Mouse (Mus musculus) hindbrain, embryonic 16.5 days (tissue): ENCODE data around the gene Sdc3. TPM values are rescaled to one million over a fixed set of nuclear protein-coding genes. Genes with fewer than 3 reads are reported as not detected.
A peak's percentile ranks its signal among the peaks of the same experiment; 100 is the strongest.

ENCODE experiments used
- ATAC-seq: fragments of 200-750 bp; cut with Nextera tagmentation; 2 replicates; pipeline ENCODE4 v1.8.0; 2017; ENCODE audit warnings: moderate TSS enrichment, moderate library complexity
- H3K27ac ChIP-seq: fragments of 300-500 bp; sonication (generic); 2 replicates; pipeline ENCODE4 v1.5.1; 2014; ENCODE audit warnings: low read depth, mild to moderate bottlenecking, control low read depth, low read length, moderate library complexity
- H3K27me3 ChIP-seq: fragments of 300-500 bp; sonication (generic); replicated peaks from 2 replicates; pipeline ENCODE4 v1.6.1; 2014; ENCODE audit warnings: low read length; ENCODE audit not compliant: control insufficient read depth, insufficient read depth
- H3K36me3 ChIP-seq: fragments of 300-500 bp; sonication (generic); 2 replicates; pipeline ENCODE4 v1.6.1; 2014; ENCODE audit warnings: mild to moderate bottlenecking, low read length, moderate library complexity, mixed read lengths; ENCODE audit not compliant: control insufficient read depth, insufficient read depth
- H3K4me1 ChIP-seq: fragments of 300-500 bp; sonication (generic); 2 replicates; pipeline ENCODE4 v1.6.1; 2014; ENCODE audit warnings: low read depth, low read length; ENCODE audit not compliant: control insufficient read depth, insufficient read depth
- H3K4me2 ChIP-seq: fragments of 300-500 bp; sonication (generic); 2 replicates; pipeline ENCODE4 v1.6.1; 2014; ENCODE audit warnings: mild to moderate bottlenecking, low read length, control low read depth, moderate library complexity
- H3K4me3 ChIP-seq: fragments of 300-500 bp; sonication (generic); 2 replicates; pipeline ENCODE4 v1.5.1; 2014; ENCODE audit warnings: mild to moderate bottlenecking, low read length, control low read depth, moderate library complexity
- H3K9ac ChIP-seq: fragments of 300-500 bp; sonication (generic); 2 replicates; pipeline ENCODE4 v1.6.1; 2014; ENCODE audit warnings: low read depth, mild to moderate bottlenecking, control low read depth, low read length, moderate library complexity
- H3K9me3 ChIP-seq: fragments of 300-500 bp; sonication (generic); 2 replicates; pipeline ENCODE4 v1.6.1; 2014; ENCODE audit warnings: mild to moderate bottlenecking, low read length, moderate library complexity; ENCODE audit not compliant: control insufficient read depth
- WGBS: fragments of 180-500 bp; shearing (Covaris S2); extraction: QIAGEN DNeasy Blood & Tissue Kit; methylation state at CpG from one replicate; pipeline ENCODE4 v1.1.7; 2014; 5-methylcytosine and 5-hydroxymethylcytosine counted together
- polyA plus RNA-seq: library from polyadenylated mRNA; unstranded; fragments of >200 nt; fragmentation: Nextera tagmentation; extraction: Ambion mirVana; gene quantifications from 2 replicates; pipeline ENCODE4 v1.2.1, GENCODE M21; 2015

Gene Sdc3
- polyA plus RNA-seq, 1 experiment from 2014 or later = 151 TPM

- Histone ChIP-seq H3K9ac (peak overlapping the region; percentile 9), H3K4me1 (peaks cover 66% of the 10 kb centered on the region), H3K27ac (peak overlapping the region; percentile 45; the same call in 1 of the 2 replicates), H3K27me3 (no peaks in the 10 kb centered on the region), H3K4me2 (no peak overlapping the region), H3K4me3 (no peak overlapping the region), H3K9me3 (no peaks in the 10 kb centered on the region), H3K36me3 (no peaks in the 10 kb centered on the region)
- peak; percentile 3; the same call in 1 of the 2 replicates for ATAC-seq
- 36% methylated on average over 4 of the region's 4 CpGs for WGBS
Measured at GRCm38 (mm10) chr4:130799118-130799517, 6.8 kb downstream of the Sdc3 start.

- no peak overlapping the region for H3K4me3 ChIP-seq
- no peaks in the 10 kb centered on the region for H3K9me3 ChIP-seq
- no peak overlapping the region for H3K9ac ChIP-seq
- H3K27ac ChIP-seq = no peak overlapping the region; the same call in 1 of the 2 replicates
- no peak for ATAC-seq
- H3K36me3 ChIP-seq = no peaks in the 10 kb centered on the region
- H3K4me1 ChIP-seq = peaks cover 65% of the 10 kb centered on the region
- WGBS = 74% methylated on average over 5 of the region's 5 CpGs
- no peak overlapping the region for H3K4me2 ChIP-seq
- H3K27me3 ChIP-seq = no peaks in the 10 kb centered on the region
Measured at GRCm38 (mm10) chr4:130799582-130799981, 7.2 kb downstream of the Sdc3 start.

- no peaks in the 10 kb centered on the region for H3K36me3 ChIP-seq
- 84% methylated on average over 6 of the region's 6 CpGs for WGBS
Measured at GRCm38 (mm10) chr4:130800147-130800546, 7.8 kb downstream of the Sdc3 start.

GRCm38 (mm10) chr4:130801198-130801597 lies 8.9 kb downstream of the Sdc3 start:
- Histone ChIP-seq H3K9me3 (no peaks in the 10 kb centered on the region), H3K9ac (no peak overlapping the region), H3K27ac (no peak overlapping the region), H3K4me1 (peaks cover 76% of the 10 kb centered on the region), H3K4me2 (no peak overlapping the region), H3K4me3 (no peak overlapping the region), H3K36me3 (no peaks in the 10 kb centered on the region), H3K27me3 (no peaks in the 10 kb centered on the region)
- ATAC-seq = no peak
- WGBS = 91% methylated on average over 5 of the region's 5 CpGs

More at GRCm38 (mm10) chr4:130800147-130800546, 7.8 kb downstream of the Sdc3 start:
- H3K4me2 ChIP-seq = no peak overlapping the region
- no peaks in the 10 kb centered on the region for H3K27me3 ChIP-seq
- no peak overlapping the region for H3K4me3 ChIP-seq
- H3K4me1 ChIP-seq = peaks cover 66% of the 10 kb centered on the region
- no peaks in the 10 kb centered on the region for H3K9me3 ChIP-seq
- H3K27ac ChIP-seq = no peak overlapping the region
- H3K9ac ChIP-seq = no peak overlapping the region
- no peak for ATAC-seq

- Histone ChIP-seq H3K36me3 (no peaks in the 10 kb centered on the region), H3K9me3 (no peaks in the 10 kb centered on the region), H3K27me3 (no peaks in the 10 kb centered on the region), H3K4me1 (peaks cover 73% of the 10 kb centered on the region), H3K9ac (no peak overlapping the region), H3K27ac (no peak overlapping the region), H3K4me2 (peak overlapping the region; percentile 14; the same call in 1 of the 2 replicates), H3K4me3 (no peak overlapping the region)
- 43% methylated on average over 10 of the region's 10 CpGs for WGBS
- no peak for ATAC-seq
Measured at GRCm38 (mm10) chr4:130801624-130802329, 9.4 kb downstream of the Sdc3 start.

- Histone ChIP-seq H3K9me3 (no peaks in the 10 kb centered on the region), H3K4me3 (no peak overlapping the region), H3K27ac (peak overlapping the region; percentile 84), H3K36me3 (no peaks in the 10 kb centered on the region), H3K4me2 (no peak overlapping the region), H3K9ac (no peak overlapping the region), H3K27me3 (no peaks in the 10 kb centered on the region), H3K4me1 (peaks cover 56% of the 10 kb centered on the region)
- WGBS = 68% methylated on average over 2 of the region's 2 CpGs
- ATAC-seq = no peak
Measured at GRCm38 (mm10) chr4:130803591-130803990, 11.3 kb downstream of the Sdc3 start.

GRCm38 (mm10) chr4:130804292-130804691 lies 12.0 kb downstream of the Sdc3 start:
- Histone ChIP-seq H3K27ac (peak overlapping the region; percentile 84), H3K4me3 (no peak overlapping the region), H3K9ac (no peak overlapping the region), H3K4me2 (no peak overlapping the region), H3K4me1 (peaks cover 54% of the 10 kb centered on the region), H3K9me3 (no peaks in the 10 kb centered on the region), H3K27me3 (no peaks in the 10 kb centered on the region), H3K36me3 (no peaks in the 10 kb centered on the region)
- ATAC-seq = peak; percentile 31; the same call in 1 of the 2 replicates
- WGBS = 30% methylated on average over 2 of the region's 2 CpGs

- H3K4me3 ChIP-seq = no peak overlapping the region
- WGBS = 23% methylated on average over 7 of the region's 7 CpGs
- no peaks in the 10 kb centered on the region for H3K9me3 ChIP-seq
- H3K4me2 ChIP-seq = peak overlapping the region; percentile 11; the same call in 1 of the 2 replicates
- H3K27me3 ChIP-seq = no peaks in the 10 kb centered on the region
- H3K9ac ChIP-seq = no peak overlapping the region
- ATAC-seq = peak; percentile 82
- H3K36me3 ChIP-seq = no peaks in the 10 kb centered on the region
- peak overlapping the region; percentile 84 for H3K27ac ChIP-seq
- peaks cover 57% of the 10 kb centered on the region for H3K4me1 ChIP-seq
Measured at GRCm38 (mm10) chr4:130804771-130805361, 12.5 kb downstream of the Sdc3 start.

GRCm38 (mm10) chr4:130805746-130806145 lies 13.4 kb downstream of the Sdc3 start:
- no peak overlapping the region for H3K9ac ChIP-seq
- 46% methylated on average over 7 of the region's 7 CpGs for WGBS
- no peaks in the 10 kb centered on the region for H3K36me3 ChIP-seq
- H3K27me3 ChIP-seq = no peaks in the 10 kb centered on the region
- peak overlapping the region; percentile 84; the same call in 1 of the 2 replicates for H3K27ac ChIP-seq
- no peaks in the 10 kb centered on the region for H3K9me3 ChIP-seq
- H3K4me1 ChIP-seq = peaks cover 62% of the 10 kb centered on the region
- H3K4me2 ChIP-seq = no peak overlapping the region
- no peak for ATAC-seq
- no peak overlapping the region for H3K4me3 ChIP-seq
